Mouse (Mus musculus): Measurements from ENCODE around the gene Sik2.

DNA sequence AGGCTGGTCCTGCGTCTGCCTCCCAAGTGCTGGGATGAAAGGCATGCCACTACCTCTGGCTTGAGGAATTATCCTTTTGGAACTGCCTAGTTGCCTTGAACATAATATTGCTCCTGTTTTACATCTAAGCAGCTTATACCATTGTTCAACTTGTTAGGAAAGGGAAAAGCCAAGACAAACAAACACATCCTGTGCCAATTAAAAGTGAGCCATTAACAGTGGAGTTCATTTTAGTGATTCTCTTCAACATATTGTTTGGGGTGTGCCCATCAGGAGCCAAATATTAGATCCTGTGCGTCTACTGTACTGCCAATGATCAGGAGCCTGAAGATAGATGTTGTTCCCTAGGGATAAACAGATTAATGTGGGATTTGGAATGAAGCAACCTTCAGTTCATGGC, 126.7 kb downstream of the Sik2 start:
- TF ChIP-seq USF1 (IDR thresholded peaks at IDR 0.05; ENCODE audit: low read depth) (no peak), CTCF (IDR thresholded peaks at IDR 0.05; ENCODE audit: control insufficient read depth, insufficient read depth, insufficient read length) (no peak)

Data from C2C12 (cell line).